Mouse (Mus musculus): ENCODE data around the gene 4930449I24Rik. TPM values are rescaled to one million over a fixed set of nuclear protein-coding genes. Genes with fewer than 3 reads are reported as not detected.
"Not testable (repeated sequence)": the region's sequence is repeated elsewhere in the genome, so short reads cannot be mapped to it uniquely, and the experiment has no call there.

Gene 4930449I24Rik
- polyA plus RNA-seq (2014; fragmentation: Nextera tagmentation; extraction: Ambion mirVana): not detected in 2 replicates

GRCm38 (mm10) chr5:146502099-146502498 lies at the start of gene 4930449I24Rik:
4930449I24Rik (plus strand) TSS chr5:146502399.
- H3K9ac ChIP-seq (ENCODE audit: low read depth, low read length); DNase-seq (ENCODE audit: low spot score); H3K27me3 ChIP-seq (replicated peaks; ENCODE audit: control insufficient read depth, insufficient read depth, low read length); H3K9me3 ChIP-seq (ENCODE audit: control insufficient read depth, low read length); ATAC-seq (replicated peaks; ENCODE audit: low FRiP score); H3K4me3 ChIP-seq (ENCODE audit: low read depth, low read length); H3K27ac ChIP-seq (ENCODE audit: low read depth, low read length); H3K36me3 ChIP-seq (ENCODE audit: control insufficient read depth, insufficient read depth, low read length); H3K4me2 ChIP-seq; H3K4me1 ChIP-seq (replicated peaks; ENCODE audit: control insufficient read depth, insufficient read depth, low read length): not testable (repeated sequence)
- WGBS: no CpG with 5 or more reads among the region's 5 CpGs

GRCm38 (mm10) chr5:146453556-146453955 lies 48.6 kb upstream of the 4930449I24Rik start:
- WGBS: 87% methylated on average over 6 of the region's 6 CpGs
- no peak for DNase-seq (ENCODE audit: low spot score)
- no peak overlapping the region for H3K27ac ChIP-seq (ENCODE audit: low read depth, low read length)
- ATAC-seq (replicated peaks; ENCODE audit: low FRiP score): no peak
- no peaks in the 10 kb centered on the region for H3K27me3 ChIP-seq (replicated peaks; ENCODE audit: control insufficient read depth, insufficient read depth, low read length)
- H3K4me1 ChIP-seq (replicated peaks; ENCODE audit: control insufficient read depth, insufficient read depth, low read length): no peaks in the 10 kb centered on the region
- no peak overlapping the region for H3K4me2 ChIP-seq
- no peaks in the 10 kb centered on the region for H3K36me3 ChIP-seq (ENCODE audit: control insufficient read depth, insufficient read depth, low read length)
- no peaks in the 10 kb centered on the region for H3K9me3 ChIP-seq (ENCODE audit: control insufficient read depth, low read length)
- H3K4me3 ChIP-seq (ENCODE audit: low read depth, low read length): no peak overlapping the region
- no peak overlapping the region for H3K9ac ChIP-seq (ENCODE audit: low read depth, low read length)

- no peak for ATAC-seq (replicated peaks; ENCODE audit: low FRiP score)
- no peaks in the 10 kb centered on the region for H3K9me3 ChIP-seq (ENCODE audit: control insufficient read depth, low read length)
- H3K36me3 ChIP-seq (ENCODE audit: control insufficient read depth, insufficient read depth, low read length): no peaks in the 10 kb centered on the region
- no peaks in the 10 kb centered on the region for H3K4me1 ChIP-seq (replicated peaks; ENCODE audit: control insufficient read depth, insufficient read depth, low read length)
- H3K27me3 ChIP-seq (replicated peaks; ENCODE audit: control insufficient read depth, insufficient read depth, low read length): no peaks in the 10 kb centered on the region
- no peak overlapping the region for H3K4me2 ChIP-seq
- no peak overlapping the region for H3K9ac ChIP-seq (ENCODE audit: low read depth, low read length)
- no peak overlapping the region for H3K27ac ChIP-seq (ENCODE audit: low read depth, low read length)
- DNase-seq (ENCODE audit: low spot score): no peak
- H3K4me3 ChIP-seq (ENCODE audit: low read depth, low read length): no peak overlapping the region
- 81% methylated on average over 8 of the region's 8 CpGs for WGBS
Measured at GRCm38 (mm10) chr5:146461612-146462011, 40.6 kb upstream of the 4930449I24Rik start.

- Histone ChIP-seq H3K9ac (ENCODE audit: low read depth, low read length) (no peak overlapping the region), H3K4me3 (ENCODE audit: low read depth, low read length) (no peak overlapping the region), H3K27ac (ENCODE audit: low read depth, low read length) (no peak overlapping the region), H3K4me2 (no peak overlapping the region), H3K9me3 (ENCODE audit: control insufficient read depth, low read length) (no peaks in the 10 kb centered on the region), H3K4me1 (replicated peaks; ENCODE audit: control insufficient read depth, insufficient read depth, low read length) (no peaks in the 10 kb centered on the region), H3K36me3 (ENCODE audit: control insufficient read depth, insufficient read depth, low read length) (no peaks in the 10 kb centered on the region), H3K27me3 (replicated peaks; ENCODE audit: control insufficient read depth, insufficient read depth, low read length) (no peaks in the 10 kb centered on the region)
- ATAC-seq (replicated peaks; ENCODE audit: low FRiP score) (no peak), DNase-seq (ENCODE audit: low spot score) (no peak)
- 89% methylated on average over 19 of the region's 19 CpGs for WGBS
Measured at GRCm38 (mm10) chr5:146466663-146467062, 35.5 kb upstream of the 4930449I24Rik start.

GRCm38 (mm10) chr5:146468311-146468710 lies 33.9 kb upstream of the 4930449I24Rik start:
- DNase-seq (ENCODE audit: low spot score) (no peak), ATAC-seq (replicated peaks; ENCODE audit: low FRiP score) (no peak)
- Histone ChIP-seq H3K4me2 (no peak overlapping the region), H3K4me1 (replicated peaks; ENCODE audit: control insufficient read depth, insufficient read depth, low read length) (no peaks in the 10 kb centered on the region), H3K9me3 (ENCODE audit: control insufficient read depth, low read length) (no peaks in the 10 kb centered on the region), H3K36me3 (ENCODE audit: control insufficient read depth, insufficient read depth, low read length) (no peaks in the 10 kb centered on the region), H3K27ac (ENCODE audit: low read depth, low read length) (no peak overlapping the region), H3K9ac (ENCODE audit: low read depth, low read length) (no peak overlapping the region), H3K27me3 (replicated peaks; ENCODE audit: control insufficient read depth, insufficient read depth, low read length) (no peaks in the 10 kb centered on the region), H3K4me3 (ENCODE audit: low read depth, low read length) (no peak overlapping the region)
- 88% methylated on average over 9 of the region's 9 CpGs for WGBS

- Histone ChIP-seq H3K9ac (ENCODE audit: low read depth, low read length) (no peak overlapping the region), H3K36me3 (ENCODE audit: control insufficient read depth, insufficient read depth, low read length) (no peaks in the 10 kb centered on the region), H3K27me3 (replicated peaks; ENCODE audit: control insufficient read depth, insufficient read depth, low read length) (no peaks in the 10 kb centered on the region), H3K9me3 (ENCODE audit: control insufficient read depth, low read length) (no peaks in the 10 kb centered on the region), H3K4me2 (no peak overlapping the region), H3K27ac (ENCODE audit: low read depth, low read length) (no peak overlapping the region), H3K4me1 (replicated peaks; ENCODE audit: control insufficient read depth, insufficient read depth, low read length) (no peaks in the 10 kb centered on the region), H3K4me3 (ENCODE audit: low read depth, low read length) (no peak overlapping the region)
- DNase-seq (ENCODE audit: low spot score) (no peak), ATAC-seq (replicated peaks; ENCODE audit: low FRiP score) (no peak)
- 77% methylated on average over 9 of the region's 9 CpGs for WGBS
Measured at GRCm38 (mm10) chr5:146470821-146471220, 31.4 kb upstream of the 4930449I24Rik start.

GRCm38 (mm10) chr5:146471311-146471710 lies 30.9 kb upstream of the 4930449I24Rik start:
- no peak overlapping the region for H3K4me3 ChIP-seq (ENCODE audit: low read depth, low read length)
- ATAC-seq (replicated peaks; ENCODE audit: low FRiP score) (no peak), DNase-seq (ENCODE audit: low spot score) (no peak)
- H3K4me1 ChIP-seq (replicated peaks; ENCODE audit: control insufficient read depth, insufficient read depth, low read length): no peaks in the 10 kb centered on the region
- no peak overlapping the region for H3K9ac ChIP-seq (ENCODE audit: low read depth, low read length)
- H3K27ac ChIP-seq (ENCODE audit: low read depth, low read length): no peak overlapping the region
- H3K9me3 ChIP-seq (ENCODE audit: control insufficient read depth, low read length): no peaks in the 10 kb centered on the region
- no peaks in the 10 kb centered on the region for H3K27me3 ChIP-seq (replicated peaks; ENCODE audit: control insufficient read depth, insufficient read depth, low read length)
- H3K4me2 ChIP-seq: no peak overlapping the region
- no peaks in the 10 kb centered on the region for H3K36me3 ChIP-seq (ENCODE audit: control insufficient read depth, insufficient read depth, low read length)
- WGBS: 80% methylated on average over 5 of the region's 5 CpGs

- Histone ChIP-seq H3K4me1 (replicated peaks; ENCODE audit: control insufficient read depth, insufficient read depth, low read length) (no peaks in the 10 kb centered on the region), H3K27me3 (replicated peaks; ENCODE audit: control insufficient read depth, insufficient read depth, low read length) (no peaks in the 10 kb centered on the region), H3K9ac (ENCODE audit: low read depth, low read length) (no peak overlapping the region), H3K4me2 (no peak overlapping the region), H3K36me3 (ENCODE audit: control insufficient read depth, insufficient read depth, low read length) (no peaks in the 10 kb centered on the region), H3K4me3 (ENCODE audit: low read depth, low read length) (no peak overlapping the region), H3K27ac (ENCODE audit: low read depth, low read length) (no peak overlapping the region), H3K9me3 (ENCODE audit: control insufficient read depth, low read length) (no peaks in the 10 kb centered on the region)
- no peak for ATAC-seq (replicated peaks; ENCODE audit: low FRiP score)
- WGBS: 86% methylated on average over 12 of the region's 12 CpGs
- DNase-seq (ENCODE audit: low spot score): no peak
Measured at GRCm38 (mm10) chr5:146471821-146472220, 30.4 kb upstream of the 4930449I24Rik start.

- ATAC-seq (replicated peaks; ENCODE audit: low FRiP score); H3K27me3 ChIP-seq (replicated peaks; ENCODE audit: control insufficient read depth, insufficient read depth, low read length); H3K4me1 ChIP-seq (replicated peaks; ENCODE audit: control insufficient read depth, insufficient read depth, low read length); H3K4me3 ChIP-seq (ENCODE audit: low read depth, low read length); H3K9me3 ChIP-seq (ENCODE audit: control insufficient read depth, low read length); H3K27ac ChIP-seq (ENCODE audit: low read depth, low read length); H3K4me2 ChIP-seq; H3K36me3 ChIP-seq (ENCODE audit: control insufficient read depth, insufficient read depth, low read length); H3K9ac ChIP-seq (ENCODE audit: low read depth, low read length); DNase-seq (ENCODE audit: low spot score): not testable (repeated sequence)
- WGBS: 3% methylated on average over 4 of the region's 4 CpGs
Measured at GRCm38 (mm10) chr5:146479564-146479963, 22.6 kb upstream of the 4930449I24Rik start.
